Mouse (Mus musculus): ENCODE measurements around the gene Peli2. TPM values are rescaled to one million over a fixed set of nuclear protein-coding genes. Genes with fewer than 3 reads are reported as not detected.
A peak's percentile ranks its signal among the peaks of the same experiment; 100 is the strongest.

Gene Peli2
- total and polyA plus RNA-seq, 3 experiments = not detected

- H3K9ac ChIP-seq (ENCODE audit: insufficient read depth, low read depth) = no peak overlapping the region
- TF ChIP-seq CHD2 (IDR thresholded peaks at IDR 0.05; ENCODE audit: low read length) (no peak), ZNF384 (IDR thresholded peaks at IDR 0.05; ENCODE audit: low read depth, low read length) (no peak), MYC (IDR thresholded peaks at IDR 0.05; ENCODE audit: low read depth, low read length) (no peak), SMC3 (IDR thresholded peaks at IDR 0.05; ENCODE audit: low read depth, low read length) (peak; percentile 61), ZC3H11A (IDR thresholded peaks at IDR 0.05; ENCODE audit: low read depth, low read length) (no peak), MAFK (IDR thresholded peaks at IDR 0.05; ENCODE audit: insufficient replicate concordance, low read length) (no peak), CHD1 (IDR thresholded peaks at IDR 0.05; ENCODE audit: low read depth, low read length) (no peak), USF2 (conservative IDR thresholded peaks at IDR 0.05; ENCODE audit: low read depth, low read length) (no peak), ETS1 (conservative IDR thresholded peaks at IDR 0.05; ENCODE audit: low read depth, low read length) (no peak), MAZ (IDR thresholded peaks at IDR 0.05; ENCODE audit: low read depth, low read length) (no peak), BHLHE40 (IDR thresholded peaks at IDR 0.05; ENCODE audit: low read depth, low read length) (no peak), UBTF (IDR thresholded peaks at IDR 0.05; ENCODE audit: low read depth, low read length) (no peak), SIN3A (IDR thresholded peaks at IDR 0.05; ENCODE audit: low read length) (no peak), RAD21 (IDR thresholded peaks at IDR 0.05; ENCODE audit: low read depth, low read length) (peak; percentile 33), MXI1 (IDR thresholded peaks at IDR 0.05; ENCODE audit: low read depth, low read length) (no peak), TBP (conservative IDR thresholded peaks at IDR 0.05; ENCODE audit: low read depth, low read length) (no peak), POLR2AphosphoS2 (IDR thresholded peaks at IDR 0.05; ENCODE audit: low read depth, low read length) (no peak), MAX (IDR thresholded peaks at IDR 0.05; ENCODE audit: low read length) (no peak), E2F4 (IDR thresholded peaks at IDR 0.05; ENCODE audit: insufficient replicate concordance, low read depth, low read length) (no peak), CTCF (conservative IDR thresholded peaks at IDR 0.05 in 1 of 2, IDR thresholded peaks at IDR 0.05 in 1 of 2; ENCODE audit: low read depth in 2 of 2, low read length in 2 of 2) (peak; percentile 14 to 62; a peak in 3 of 4 replicates), RCOR1 (conservative IDR thresholded peaks at IDR 0.05; ENCODE audit: low read depth, low read length) (no peak), JUN (IDR thresholded peaks at IDR 0.05; ENCODE audit: insufficient read depth, low read depth, low read length) (no peak), ZKSCAN1 (IDR thresholded peaks at IDR 0.05; ENCODE audit: borderline replicate concordance, low read depth, low read length) (no peak), POLR2A (IDR thresholded peaks at IDR 0.05; ENCODE audit: low read depth, low read length) (no peak), MEF2A (IDR thresholded peaks at IDR 0.05; ENCODE audit: borderline replicate concordance, low read depth, low read length) (no peak)
- no peak overlapping the region for H3K4me2 ChIP-seq (ENCODE audit: insufficient read depth, low read depth, poor library complexity, severe bottlenecking)
- no peaks in the 10 kb centered on the region for H3K4me1 ChIP-seq (ENCODE audit: control insufficient read depth in 1 of 2, insufficient read depth in 2 of 2)
- H3K27me3 ChIP-seq (replicated peaks) = no peaks in the 10 kb centered on the region
- no peaks in the 10 kb centered on the region for H3K36me3 ChIP-seq (replicated peaks in 1 of 2; ENCODE audit: control insufficient read depth in 1 of 2, insufficient read depth in 1 of 2, low read length in 1 of 2)
- in situ Hi-C loops (cut with MboI; ENCODE audit: low pct_ligation_motif_present, low pct_unique_long_range_greater_than_20kb, low sequenced_read_pairs) (loop anchor here (25.0 kb wide), 2 partner anchors 385 to 560 kb away; no protein-coding TSS in a partner anchor), dilution Hi-C loops (cut with MboI; ENCODE audit: extremely low pct_ligation_motif_present, extremely low pct_unique_long_range_greater_than_20kb, low sequenced_read_pairs) (no loop called here)
- no peaks in the 10 kb centered on the region for H3K79me2 ChIP-seq (replicated peaks; ENCODE audit: control insufficient read depth, extremely low read depth, insufficient read depth, poor library complexity, severe bottlenecking)
- DNase-seq (ENCODE audit: extremely low read depth) = peak; percentile 15
- no peaks in the 10 kb centered on the region for H3K9me3 ChIP-seq (replicated peaks; ENCODE audit: low read length)
- H3K4me3 ChIP-seq (replicated peaks in 1 of 3; ENCODE audit: low read depth in 2 of 3, low read length in 2 of 3, poor library complexity in 1 of 3) = no peak overlapping the region
- H3K27ac ChIP-seq (ENCODE audit: insufficient read depth, low read depth) = no peak overlapping the region
Observed at GRCm38 (mm10) chr14:48147688-48148087, 27.1 kb downstream of the Peli2 start.
